Mouse (Mus musculus) heart, embryonic 11.5 days (tissue): ENCODE results near the gene Alpk1. TPM values are rescaled to one million over a fixed set of nuclear protein-coding genes. Genes with fewer than 3 reads are reported as not detected.
A peak's percentile ranks its signal among the peaks of the same experiment; 100 is the strongest.

ENCODE experiments used
- ATAC-seq: fragments of 200-750 bp; cut with Nextera tagmentation; replicated peaks from 2 replicates; pipeline ENCODE4 v1.8.0; 2017; ENCODE audit warnings: moderate library complexity; ENCODE audit not compliant: insufficient number of reproducible peaks, low FRiP score, low TSS enrichment
- H3K27ac ChIP-seq: fragments of 300-500 bp; sonication (generic); 2 replicates; pipeline ENCODE4 v1.5.1; 2014; ENCODE audit warnings: mild to moderate bottlenecking, low read depth, low read length
- H3K27me3 ChIP-seq: fragments of 300-500 bp; sonication (generic); 2 replicates; pipeline ENCODE4 v1.6.1; 2014; ENCODE audit warnings: mild to moderate bottlenecking, low read length, mixed read lengths; ENCODE audit not compliant: control insufficient read depth, insufficient read depth
- H3K36me3 ChIP-seq: fragments of 300-500 bp; sonication (generic); 2 replicates; pipeline ENCODE4 v1.6.1; 2014; ENCODE audit warnings: mild to moderate bottlenecking, low read length, moderate library complexity, mixed read lengths; ENCODE audit not compliant: control insufficient read depth, insufficient read depth
- H3K4me1 ChIP-seq: fragments of 300-500 bp; sonication (generic); 2 replicates; pipeline ENCODE4 v1.6.1; 2014; ENCODE audit warnings: low read length; ENCODE audit not compliant: control insufficient read depth, insufficient read depth
- H3K4me2 ChIP-seq: fragments of 300-500 bp; sonication (generic); 2 replicates; pipeline ENCODE4 v1.6.1; 2014; ENCODE audit warnings: mild to moderate bottlenecking, moderate library complexity
- H3K4me3 ChIP-seq: fragments of 300-500 bp; sonication (generic); 2 replicates; pipeline ENCODE4 v1.5.1; 2014; ENCODE audit warnings: low read depth, low read length
- H3K9ac ChIP-seq: fragments of 300-500 bp; sonication (generic); 2 replicates; pipeline ENCODE4 v1.6.1; 2014; ENCODE audit warnings: mild to moderate bottlenecking, low read depth, low read length, moderate library complexity
- H3K9me3 ChIP-seq: fragments of 300-500 bp; sonication (generic); replicated peaks from 2 replicates; pipeline ENCODE4 v1.6.1; 2016; ENCODE audit warnings: low read length; ENCODE audit not compliant: control insufficient read depth
- WGBS: fragments of 180-500 bp; shearing (Covaris S2); extraction: QIAGEN DNeasy Blood & Tissue Kit; methylation state at CpG from one replicate; pipeline ENCODE4 v1.1.7; 2014; ENCODE audit not compliant: insufficient replicate concordance; 5-methylcytosine and 5-hydroxymethylcytosine counted together
- polyA plus RNA-seq: library from polyadenylated mRNA; unstranded; fragments of >200 nt; fragmentation: Nextera tagmentation; extraction: Ambion mirVana; gene quantifications from 2 replicates; pipeline ENCODE4 v1.2.1, GENCODE M21; 2014

The Alpk1 gene
- polyA plus RNA-seq, 1 experiment from 2014 or later = 1.2 TPM

- Histone ChIP-seq H3K4me3 (no peak overlapping the region), H3K4me1 (no peaks in the 10 kb centered on the region), H3K9ac (no peak overlapping the region), H3K9me3 (no peaks in the 10 kb centered on the region), H3K27me3 (no peaks in the 10 kb centered on the region), H3K4me2 (no peak overlapping the region), H3K36me3 (no peaks in the 10 kb centered on the region), H3K27ac (no peak overlapping the region)
- no peak for ATAC-seq
- WGBS = 67% methylated on average over 22 of the region's 22 CpGs
Measured at GRCm38 (mm10) chr3:127661646-127662531, 118.4 kb downstream of the Alpk1 start.

GRCm38 (mm10) chr3:127660712-127661111, 119.6 kb downstream of the Alpk1 start:
- no peak overlapping the region for H3K9ac ChIP-seq
- no peaks in the 10 kb centered on the region for H3K9me3 ChIP-seq
- no peaks in the 10 kb centered on the region for H3K4me1 ChIP-seq
- H3K4me2 ChIP-seq = no peak overlapping the region
- 78% methylated on average over 7 of the region's 7 CpGs for WGBS
- no peak for ATAC-seq
- H3K27me3 ChIP-seq = no peaks in the 10 kb centered on the region
- H3K27ac ChIP-seq = no peak overlapping the region
- no peaks in the 10 kb centered on the region for H3K36me3 ChIP-seq
- no peak overlapping the region for H3K4me3 ChIP-seq

DNA sequence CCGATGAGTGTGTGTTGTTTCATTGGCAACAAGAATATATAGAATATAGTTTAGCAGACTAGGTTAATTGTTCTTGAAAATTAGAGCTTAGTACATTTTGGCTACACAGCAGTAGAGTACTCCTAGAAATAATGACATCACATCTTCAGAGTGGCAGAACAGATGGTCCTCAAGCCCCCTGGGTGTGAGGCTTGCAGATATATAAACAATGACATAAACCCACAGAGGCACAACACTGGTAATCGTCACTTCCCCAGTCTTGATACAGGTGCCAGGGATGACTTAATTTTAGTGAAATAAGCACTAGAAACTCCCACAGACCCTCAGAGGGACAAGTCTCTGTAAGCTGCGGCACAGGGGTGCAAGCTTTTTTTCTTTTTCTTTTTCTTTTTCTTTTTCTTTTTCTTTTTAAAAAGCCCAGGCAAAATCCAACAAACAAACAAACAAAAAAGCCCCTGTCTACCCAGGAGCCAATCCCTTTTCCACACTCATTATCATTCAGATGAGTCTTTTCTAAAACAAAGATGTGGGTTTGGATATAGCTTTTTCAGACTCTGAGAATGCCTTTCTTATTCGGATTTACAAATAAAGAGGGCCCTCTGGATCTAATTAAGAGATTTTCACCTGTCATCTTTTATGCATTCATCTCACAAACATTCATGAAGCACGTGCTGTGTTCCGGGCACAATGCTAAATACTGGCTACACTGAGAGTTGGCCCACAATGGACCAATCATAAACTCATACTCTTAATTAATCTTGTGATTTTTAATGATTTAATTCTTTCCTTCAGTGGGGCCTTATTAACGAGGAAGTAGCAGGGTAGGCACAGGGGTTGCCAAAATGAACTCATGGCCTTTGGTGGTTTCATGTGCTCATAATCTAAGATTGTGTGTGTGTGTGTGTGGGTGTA, 128.3 kb downstream of the Alpk1 start:
- Histone ChIP-seq H3K4me3 (no peak overlapping the region), H3K9ac (no peak overlapping the region), H3K36me3 (no peaks in the 10 kb centered on the region), H3K27me3 (peaks cover 2% of the 10 kb centered on the region), H3K4me1 (no peaks in the 10 kb centered on the region), H3K9me3 (no peaks in the 10 kb centered on the region), H3K4me2 (no peak overlapping the region), H3K27ac (no peak overlapping the region)
- WGBS = 60% methylated on average over 7 of the region's 7 CpGs
- no peak for ATAC-seq

GRCm38 (mm10) chr3:127646156-127646825, 134.0 kb downstream of the Alpk1 start:
- H3K4me3 ChIP-seq = no peak overlapping the region
- no peak overlapping the region for H3K27ac ChIP-seq
- H3K9ac ChIP-seq = no peak overlapping the region
- H3K4me2 ChIP-seq = no peak overlapping the region
- no peaks in the 10 kb centered on the region for H3K36me3 ChIP-seq
- peaks cover 55% of the 10 kb centered on the region for H3K27me3 ChIP-seq
- no peaks in the 10 kb centered on the region for H3K9me3 ChIP-seq
- no peaks in the 10 kb centered on the region for H3K4me1 ChIP-seq
- WGBS = 49% methylated on average over 18 of the region's 18 CpGs
- no peak for ATAC-seq

GRCm38 (mm10) chr3:127642211-127642610, 138.1 kb downstream of the Alpk1 start:
- no peak overlapping the region for H3K27ac ChIP-seq
- peaks cover 93% of the 10 kb centered on the region for H3K27me3 ChIP-seq
- ATAC-seq = no peak
- no peak overlapping the region for H3K4me2 ChIP-seq
- H3K36me3 ChIP-seq = no peaks in the 10 kb centered on the region
- no peak overlapping the region for H3K4me3 ChIP-seq
- H3K4me1 ChIP-seq = peaks cover 3% of the 10 kb centered on the region
- H3K9me3 ChIP-seq = no peaks in the 10 kb centered on the region
- no peak overlapping the region for H3K9ac ChIP-seq
- WGBS = 16% methylated on average over 5 of the region's 5 CpGs

GRCm38 (mm10) chr3:127640762-127641700, 139.3 kb downstream of the Alpk1 start:
- Histone ChIP-seq H3K4me2 (peak overlapping the region; percentile 52), H3K9ac (no peak overlapping the region), H3K27me3 (peaks cover 86% of the 10 kb centered on the region), H3K4me1 (peaks cover 3% of the 10 kb centered on the region), H3K9me3 (no peaks in the 10 kb centered on the region), H3K27ac (no peak overlapping the region), H3K4me3 (peak overlapping the region; percentile 26), H3K36me3 (no peaks in the 10 kb centered on the region)
- WGBS = 2% methylated on average over 37 of the region's 37 CpGs
- ATAC-seq = no peak

- Histone ChIP-seq H3K27ac (no peak overlapping the region), H3K27me3 (peaks cover 84% of the 10 kb centered on the region), H3K4me3 (no peak overlapping the region; the same call in 1 of the 2 replicates), H3K9me3 (no peaks in the 10 kb centered on the region), H3K36me3 (no peaks in the 10 kb centered on the region), H3K4me2 (peak overlapping the region; percentile 52; the same call in 1 of the 2 replicates), H3K9ac (no peak overlapping the region), H3K4me1 (peaks cover 3% of the 10 kb centered on the region)
- ATAC-seq = no peak
- WGBS = 1% methylated on average over 36 of the region's 36 CpGs
Measured at GRCm38 (mm10) chr3:127639875-127640761, 140.2 kb downstream of the Alpk1 start.
